Comparison of ENCODE assay signal across 26 mouse cellular contexts in genomic region chr8:127292307-127292706, GRCm38 (mm10).
DNase-seq lines count a peak whose midpoint lies in the region; ATAC-seq lines count a peak whose summit lies in the region.
"Had no signal": no experiment of that assay in that cellular context is flagged by ENCODE, and none has a peak within 500 bp of the region (broad histone marks: within the 10 kb centered on the region; RNA-seq: fewer than 3 reads in every experiment).

No protein-coding gene starts in this region.

- no peaks in the 10 kb centered on the region for H3K36me3 ChIP-seq in intestine, embryonic 15.5 days
- H3K36me3 ChIP-seq in intestine, embryonic 16.5 days (ENCODE audit: control insufficient read depth, insufficient read depth, low read length) = no peaks in the 10 kb centered on the region
- no peaks in the 10 kb centered on the region for H3K36me3 ChIP-seq in liver, embryonic 11.5 days (ENCODE audit: control insufficient read depth, insufficient read depth, low read length)
- no peaks in the 10 kb centered on the region for H3K36me3 ChIP-seq in liver, embryonic 15.5 days (replicated peaks)
- H3K36me3 ChIP-seq: embryonic facial prominence, embryonic 10.5 days; embryonic facial prominence, embryonic 13.5 days; forebrain, embryonic 12.5 days; forebrain, embryonic 15.5 days; G1E; hindbrain, embryonic 13.5 days had no signal

- peak; percentile 23; the same call in 1 of the 2 replicates for ATAC-seq in intestine, embryonic 15.5 days
- ATAC-seq in intestine, embryonic 16.5 days = no peak
- ATAC-seq in liver, embryonic 11.5 days (replicated peaks; ENCODE audit: low FRiP score) = peak; percentile 39; the same call in 1 of the 2 replicates
- ATAC-seq in liver, embryonic 15.5 days (ENCODE audit: insufficient read depth) = peak; percentile 34; the same call in 1 of the 2 replicates
- ATAC-seq: forebrain, embryonic 15.5 days; hindbrain, embryonic 16.5 days; Patski had no signal

- no peak for DNase-seq in liver, embryonic 11.5 days (ENCODE audit: low spot score)
- no peak for DNase-seq in ovary, adult 18-20 months (ENCODE audit: low spot score)
- DNase-seq in left cerebral cortex, postnatal 25 days (ENCODE audit: low spot score in 2 of 2) = no peak
- DNase-seq in adrenal gland, postnatal 36 days = no peak
- DNase-seq: adrenal gland, postnatal 10 days; B cell, adult 2 months; cerebellum, adult 11 months; cerebellum, adult 2 months; cerebellum, postnatal 10 days; cerebellum, postnatal 36 days; embryo, embryonic 11 days; gastrocnemius, postnatal 25 days had no signal

- 88% methylated on average over 5 of the region's 5 CpGs for WGBS in intestine, embryonic 15.5 days
- WGBS in intestine, embryonic 16.5 days = 91% methylated on average over 5 of the region's 5 CpGs
- WGBS in liver, embryonic 11.5 days = 83% methylated on average over 5 of the region's 5 CpGs
- 63% methylated on average over 5 of the region's 5 CpGs for WGBS in liver, embryonic 15.5 days (ENCODE audit: insufficient replicate concordance)

- H3K27ac ChIP-seq in intestine, embryonic 15.5 days = no peak overlapping the region
- H3K27ac ChIP-seq in intestine, embryonic 16.5 days (ENCODE audit: low read length) = no peak overlapping the region
- no peak overlapping the region for H3K27ac ChIP-seq in liver, embryonic 11.5 days (ENCODE audit: low read depth, low read length)
- H3K27ac ChIP-seq in liver, embryonic 15.5 days (replicated peaks) = no peak overlapping the region
- H3K27ac ChIP-seq: embryonic facial prominence, embryonic 10.5 days; embryonic facial prominence, embryonic 13.5 days; forebrain, embryonic 12.5 days; forebrain, embryonic 15.5 days; hindbrain, embryonic 13.5 days had no signal

- H3K9me3 ChIP-seq in intestine, embryonic 15.5 days = no peaks in the 10 kb centered on the region
- H3K9me3 ChIP-seq in intestine, embryonic 16.5 days (ENCODE audit: control insufficient read depth, low read length) = no peaks in the 10 kb centered on the region
- H3K9me3 ChIP-seq in liver, embryonic 11.5 days (ENCODE audit: control insufficient read depth, low read length) = no peaks in the 10 kb centered on the region
- no peaks in the 10 kb centered on the region for H3K9me3 ChIP-seq in liver, embryonic 15.5 days (replicated peaks)
- H3K9me3 ChIP-seq: embryonic facial prominence, embryonic 10.5 days; embryonic facial prominence, embryonic 13.5 days; forebrain, embryonic 12.5 days; forebrain, embryonic 15.5 days; hindbrain, embryonic 13.5 days had no signal

- no peaks in the 10 kb centered on the region for H3K4me1 ChIP-seq in intestine, embryonic 15.5 days (replicated peaks)
- H3K4me1 ChIP-seq in intestine, embryonic 16.5 days (ENCODE audit: control insufficient read depth, insufficient read depth, low read length) = peaks cover 3% of the 10 kb centered on the region; the same call in 1 of the 2 replicates
- no peaks in the 10 kb centered on the region for H3K4me1 ChIP-seq in liver, embryonic 11.5 days (replicated peaks; ENCODE audit: control insufficient read depth, insufficient read depth, low read length)
- H3K4me1 ChIP-seq in liver, embryonic 15.5 days (replicated peaks) = no peaks in the 10 kb centered on the region
- H3K4me1 ChIP-seq: embryonic facial prominence, embryonic 13.5 days had no signal

- H3K4me2 ChIP-seq in intestine, embryonic 15.5 days (replicated peaks) = no peak overlapping the region
- no peak overlapping the region for H3K4me2 ChIP-seq in intestine, embryonic 16.5 days (ENCODE audit: low read depth, low read length)
- no peak overlapping the region for H3K4me2 ChIP-seq in liver, embryonic 11.5 days
- H3K4me2 ChIP-seq in liver, embryonic 15.5 days = no peak overlapping the region
- H3K4me2 ChIP-seq: embryonic facial prominence, embryonic 13.5 days; forebrain, embryonic 12.5 days; forebrain, embryonic 15.5 days; heart, embryonic 11.5 days; hindbrain, embryonic 13.5 days had no signal

- intact Hi-C loops in left cerebral cortex, postnatal 25 days (cut with DNase I) = no loop called here

- no peak overlapping the region for H3K9ac ChIP-seq in intestine, embryonic 15.5 days
- H3K9ac ChIP-seq in intestine, embryonic 16.5 days (ENCODE audit: low read depth, low read length) = no peak overlapping the region
- H3K9ac ChIP-seq in liver, embryonic 11.5 days (ENCODE audit: low read depth, low read length) = no peak overlapping the region
- H3K9ac ChIP-seq in liver, embryonic 15.5 days = no peak overlapping the region
- H3K9ac ChIP-seq: embryonic facial prominence, embryonic 13.5 days; forebrain, embryonic 12.5 days; forebrain, embryonic 15.5 days; hindbrain, embryonic 13.5 days had no signal

- no peak overlapping the region for H3K4me3 ChIP-seq in intestine, embryonic 15.5 days (replicated peaks)
- no peak overlapping the region for H3K4me3 ChIP-seq in intestine, embryonic 16.5 days (ENCODE audit: low read length)
- H3K4me3 ChIP-seq in liver, embryonic 11.5 days (ENCODE audit: low read depth, low read length) = no peak overlapping the region
- H3K4me3 ChIP-seq in liver, embryonic 15.5 days (replicated peaks) = no peak overlapping the region
- H3K4me3 ChIP-seq: embryonic facial prominence, embryonic 10.5 days; embryonic facial prominence, embryonic 13.5 days; erythroblast, embryonic 14.5 days; forebrain, embryonic 12.5 days; forebrain, embryonic 15.5 days; hindbrain, embryonic 13.5 days had no signal

- no peaks in the 10 kb centered on the region for H3K27me3 ChIP-seq in intestine, embryonic 15.5 days (replicated peaks)
- H3K27me3 ChIP-seq in intestine, embryonic 16.5 days (replicated peaks; ENCODE audit: control insufficient read depth, insufficient read depth, low read length) = no peaks in the 10 kb centered on the region
- no peaks in the 10 kb centered on the region for H3K27me3 ChIP-seq in liver, embryonic 11.5 days (replicated peaks; ENCODE audit: control insufficient read depth, insufficient read depth, low read length)
- no peaks in the 10 kb centered on the region for H3K27me3 ChIP-seq in liver, embryonic 15.5 days
- H3K27me3 ChIP-seq: CH12.LX; embryonic facial prominence, embryonic 13.5 days; forebrain, embryonic 12.5 days; forebrain, embryonic 15.5 days; hindbrain, embryonic 13.5 days; Patski had no signal
